Mouse (Mus musculus): Measurements from ENCODE around the gene Cfd.

DNA sequence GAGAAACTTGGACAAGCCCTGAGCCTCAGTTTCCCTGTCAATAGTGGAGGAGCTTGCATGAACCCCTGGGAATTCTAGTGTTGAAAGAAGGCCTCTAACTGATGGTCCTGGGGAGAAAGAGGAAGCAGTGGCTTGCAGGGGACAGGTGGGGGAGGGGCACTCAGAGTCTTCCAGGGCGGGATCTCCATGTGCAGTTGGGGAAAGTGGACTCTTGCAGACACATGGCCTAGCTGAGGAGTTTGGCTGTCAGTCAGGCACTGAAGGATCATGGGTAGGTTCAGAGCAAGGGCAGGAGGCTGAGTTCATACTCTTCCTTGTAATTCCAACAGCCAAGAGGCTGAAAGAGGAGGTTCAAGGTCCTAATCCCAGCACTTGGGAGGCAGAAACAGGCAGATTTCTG, 13.5 kb upstream of the Cfd start:
- TF ChIP-seq POLR2A (IDR thresholded peaks at IDR 0.05; ENCODE audit: insufficient read depth, low read length) = no peak
- no peak for TF ChIP-seq EP300 (IDR thresholded peaks at IDR 0.05; ENCODE audit: insufficient read depth, low read depth, low read length)
